Mouse (Mus musculus) kidney, adult 2 months (tissue): ENCODE measurements around the gene Drap1.

Source experiments
- CTCF ChIP-seq: fragments of 200-500 bp; conservative IDR thresholded peaks from 2 replicates; pipeline ENCODE4 v1.5.1; 2011; ENCODE audit warnings: low read depth, mild to moderate bottlenecking, control low read depth, low read length, moderate library complexity, mixed read lengths; ENCODE audit not compliant: insufficient read depth, insufficient read length
- POLR2A ChIP-seq: fragments of 200-500 bp; IDR thresholded peaks from one replicate; pipeline ENCODE4 v1.6.1; 2011; ENCODE audit warnings: low read depth, low read length, control low read depth

DNA sequence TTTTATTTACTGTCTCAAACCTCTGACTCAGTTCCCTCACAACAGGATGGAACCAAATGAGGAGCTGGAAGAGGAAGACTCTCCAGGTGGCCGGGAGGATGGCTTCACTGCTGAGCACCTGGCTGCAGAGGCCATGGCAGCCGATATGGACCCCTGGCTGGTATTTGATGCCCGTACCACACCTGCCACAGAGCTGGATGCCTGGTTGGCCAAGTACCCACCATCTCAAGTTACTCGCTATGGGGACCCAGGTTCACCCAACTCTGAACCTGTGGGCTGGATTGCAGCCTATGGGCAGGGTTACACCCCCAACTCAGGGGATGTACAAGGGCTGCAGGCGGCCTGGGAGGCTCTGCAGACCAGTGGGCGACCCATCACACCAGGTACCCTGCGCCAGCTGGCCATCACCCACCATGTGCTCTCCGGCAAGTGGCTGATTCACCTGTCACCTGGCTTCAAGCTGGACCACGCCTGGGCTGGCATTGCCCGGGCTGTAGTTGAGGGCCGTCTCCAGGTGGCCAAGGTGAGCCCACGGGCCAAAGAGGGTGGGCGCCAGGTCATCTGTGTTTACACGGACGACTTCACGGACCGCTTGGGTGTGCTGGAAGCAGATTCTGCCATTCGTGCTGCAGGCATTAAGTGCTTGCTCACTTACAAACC lies 1.3 kb upstream of the Drap1 start:
- TF ChIP-seq POLR2A (no peak), CTCF (no peak)
